Mouse (Mus musculus) neutrophil, adult 5-6 weeks (primary cell): ENCODE measurements around the gene Cpe. TPM values are rescaled to one million over a fixed set of nuclear protein-coding genes. Genes with fewer than 3 reads are reported as not detected.

ENCODE experiments used
- ATAC-seq: fragments of 151-379, 151-347 bp; 2 replicates; pipeline ENCODE4 v1.8.0; 2017; ENCODE audit warnings: mild to moderate bottlenecking, moderate TSS enrichment; ENCODE audit not compliant: insufficient number of reproducible peaks, poor library complexity, low FRiP score, severe bottlenecking; ENCODE audit errors: extremely low read depth
- total RNA-seq: library from RNA; stranded (forward); fragments of 200-1000 nt; gene quantifications from 2 replicates; pipeline ENCODE4 v1.2.3, GENCODE M21; 2017

The Cpe gene
- total RNA-seq, 1 experiment from 2014 or later, result 0.58 TPM

- ATAC-seq, result no peak
Measured at GRCm38 (mm10) chr8:64606015-64606414, 86.8 kb downstream of the Cpe start.

- no peak for ATAC-seq
Measured at GRCm38 (mm10) chr8:64598206-64598605, 94.6 kb downstream of the Cpe start.

- no peak for ATAC-seq
Measured at GRCm38 (mm10) chr8:64597042-64597970, 95.5 kb downstream of the Cpe start.

- ATAC-seq, result no peak
Measured at GRCm38 (mm10) chr8:64596396-64596795, 96.5 kb downstream of the Cpe start.

GRCm38 (mm10) chr8:64590456-64590855 lies 102.4 kb downstream of the Cpe start:
- no peak for ATAC-seq

GRCm38 (mm10) chr8:64582887-64583286 lies 110.0 kb downstream of the Cpe start:
- no peak for ATAC-seq

GRCm38 (mm10) chr8:64578221-64578620 lies 114.6 kb downstream of the Cpe start:
- ATAC-seq, result no peak

- ATAC-seq, result no peak
Measured at GRCm38 (mm10) chr8:64575001-64575400, 117.9 kb downstream of the Cpe start.

GRCm38 (mm10) chr8:64548054-64548850 lies 144.6 kb downstream of the Cpe start:
- no peak for ATAC-seq

GRCm38 (mm10) chr8:64543441-64543840 lies 149.4 kb downstream of the Cpe start:
- no peak for ATAC-seq

Other genes with a start within 250 kb of the Cpe start
- gene Msmo1, start 40.7 kb upstream of the Cpe start, total RNA-seq, result 41.7 and 45.2 TPM in 2 replicates
- gene Klhl2, start 157.0 kb upstream of the Cpe start, total RNA-seq, result 80.2 and 82.5 TPM in 2 replicates